Mouse (Mus musculus) c-Kit-positive CD71-positive TER-119-negative erythroid progenitor cells, embryonic 14.5 days (primary cell): ENCODE measurements around the gene Kcnk4.
"Not testable (repeated sequence)": the region's sequence is repeated elsewhere in the genome, so short reads cannot be mapped to it uniquely, and the experiment has no call there.

ENCODE experiments used
- DNase-seq: peaks from one replicate; pipeline ENCODE4 v3.0.0-alpha.2; 2013; ENCODE audit warnings: low read depth

Gene Kcnk4

DNA sequence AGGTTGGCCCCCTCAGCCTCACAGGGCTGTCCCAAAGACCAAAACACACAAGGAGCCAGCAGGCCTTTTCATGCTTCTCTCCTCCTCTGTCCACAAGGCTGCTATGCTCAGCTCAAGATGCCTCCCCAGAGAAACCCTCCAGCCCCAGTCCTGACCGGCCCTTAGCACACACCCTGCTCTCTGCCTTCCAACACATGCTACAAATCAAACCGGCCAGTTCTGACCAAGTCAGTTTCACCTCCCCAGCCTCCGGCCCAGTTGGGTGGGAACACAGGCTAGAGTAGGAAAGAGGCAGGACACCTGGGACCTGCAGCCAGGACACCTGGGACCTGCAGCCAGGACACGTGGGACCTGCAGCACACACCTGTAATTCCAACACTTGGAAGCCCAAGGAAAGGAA, 17.8 kb downstream of the Kcnk4 start:
- no peak for DNase-seq

GRCm38 (mm10) chr19:6915276-6915675, 19.0 kb downstream of the Kcnk4 start:
- DNase-seq: no peak

DNA sequence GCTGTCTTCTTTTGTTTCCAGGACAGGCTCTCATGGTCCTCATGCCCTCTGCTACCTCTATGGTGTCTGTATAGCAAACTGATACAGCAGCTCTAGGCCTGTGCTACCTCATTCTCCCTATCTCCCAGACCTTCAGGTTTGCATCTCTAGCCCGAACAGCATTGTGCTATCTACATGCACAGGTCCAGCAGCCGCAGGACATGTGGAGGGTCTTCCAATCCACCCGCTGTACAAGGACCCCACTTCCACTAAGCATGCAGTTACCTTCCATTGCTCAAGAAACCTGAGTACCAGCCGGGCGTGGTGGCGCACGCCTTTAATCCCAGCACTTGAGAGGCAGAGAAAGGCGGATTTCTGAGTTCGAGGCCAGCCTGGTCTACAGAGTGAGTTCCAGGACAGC, 19.8 kb downstream of the Kcnk4 start:
- DNase-seq: no peak

DNA sequence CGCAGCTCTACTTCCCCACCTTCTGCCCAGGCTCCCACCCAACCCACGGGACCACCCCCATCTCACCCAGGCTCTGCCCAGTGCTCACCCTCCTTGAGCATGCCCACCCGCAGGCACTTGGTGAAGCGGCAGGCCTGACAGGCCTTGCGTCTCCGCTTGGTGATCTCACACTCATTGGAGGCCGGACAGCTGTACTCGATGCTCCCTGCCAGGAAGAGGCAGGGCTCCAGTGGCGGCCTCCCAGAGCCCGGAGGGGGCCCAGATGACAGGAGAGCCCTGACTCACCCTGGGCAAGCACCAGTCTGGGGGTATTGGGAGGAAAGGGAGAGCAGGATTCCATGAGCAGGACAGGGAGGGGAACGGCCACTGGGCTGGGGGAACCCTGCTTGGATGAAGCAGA, 20.3 kb downstream of the Kcnk4 start:
- no peak for DNase-seq

GRCm38 (mm10) chr19:6913036-6913435, 21.3 kb downstream of the Kcnk4 start:
- DNase-seq: no peak

DNA sequence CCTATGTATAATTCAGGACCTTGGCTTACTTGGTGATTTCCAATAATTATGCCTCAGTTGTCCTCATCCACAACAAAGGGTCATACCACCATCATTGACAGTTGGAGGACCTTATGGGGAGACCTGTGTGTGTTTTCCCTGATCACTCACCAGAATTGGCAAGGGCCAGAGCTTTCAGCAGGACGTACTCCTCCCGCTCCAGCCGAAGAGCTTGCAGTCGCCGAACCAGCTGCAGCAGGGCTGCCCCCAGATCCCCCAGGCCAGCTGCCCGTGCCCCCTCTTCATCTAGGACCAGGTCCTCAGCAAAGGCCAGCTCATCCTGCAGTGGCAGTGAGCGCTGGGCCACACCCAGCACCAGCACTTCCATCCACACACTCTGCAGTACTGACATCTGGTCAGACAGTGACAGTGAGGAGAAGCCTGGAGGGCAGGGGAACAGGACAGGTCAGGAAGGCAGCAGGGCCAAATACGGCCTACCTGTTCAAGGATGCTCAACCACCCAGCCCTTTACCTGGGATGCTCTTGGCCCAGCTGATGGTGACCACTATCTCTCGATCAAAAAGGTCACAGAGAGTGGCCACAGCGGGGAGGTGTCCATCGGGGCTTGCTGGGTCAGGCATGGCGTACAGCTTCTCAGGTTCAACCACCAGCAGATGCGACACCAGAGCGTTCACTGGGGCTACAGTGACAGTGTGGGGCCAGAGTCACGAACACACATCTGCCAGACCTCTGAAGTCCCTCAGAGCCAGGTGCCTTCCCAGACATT, 21.9 kb downstream of the Kcnk4 start:
- DNase-seq: no peak

- no peak for DNase-seq
Observed at GRCm38 (mm10) chr19:6911101-6912074, 22.9 kb downstream of the Kcnk4 start.

DNA sequence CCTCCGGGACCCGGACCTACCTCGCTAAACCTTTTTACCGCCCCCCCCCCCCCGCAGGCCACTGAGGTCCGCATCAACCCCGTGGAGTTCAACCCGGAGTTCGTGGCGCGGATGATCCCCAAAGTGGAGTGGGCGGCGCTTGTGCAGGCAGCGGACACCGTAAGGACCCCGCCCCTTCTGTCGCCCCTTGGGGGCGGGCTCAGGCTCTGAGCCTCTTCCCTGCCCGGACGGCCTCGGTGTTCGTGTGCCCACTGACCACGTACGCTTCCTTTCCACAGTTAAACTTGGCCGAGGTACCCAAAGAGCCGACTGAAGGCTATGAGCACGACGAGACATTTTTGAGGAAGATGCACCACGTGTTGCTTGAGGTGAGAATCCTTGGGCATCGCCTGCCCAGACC, 24.0 kb downstream of the Kcnk4 start:
- not testable (repeated sequence) for DNase-seq

DNA sequence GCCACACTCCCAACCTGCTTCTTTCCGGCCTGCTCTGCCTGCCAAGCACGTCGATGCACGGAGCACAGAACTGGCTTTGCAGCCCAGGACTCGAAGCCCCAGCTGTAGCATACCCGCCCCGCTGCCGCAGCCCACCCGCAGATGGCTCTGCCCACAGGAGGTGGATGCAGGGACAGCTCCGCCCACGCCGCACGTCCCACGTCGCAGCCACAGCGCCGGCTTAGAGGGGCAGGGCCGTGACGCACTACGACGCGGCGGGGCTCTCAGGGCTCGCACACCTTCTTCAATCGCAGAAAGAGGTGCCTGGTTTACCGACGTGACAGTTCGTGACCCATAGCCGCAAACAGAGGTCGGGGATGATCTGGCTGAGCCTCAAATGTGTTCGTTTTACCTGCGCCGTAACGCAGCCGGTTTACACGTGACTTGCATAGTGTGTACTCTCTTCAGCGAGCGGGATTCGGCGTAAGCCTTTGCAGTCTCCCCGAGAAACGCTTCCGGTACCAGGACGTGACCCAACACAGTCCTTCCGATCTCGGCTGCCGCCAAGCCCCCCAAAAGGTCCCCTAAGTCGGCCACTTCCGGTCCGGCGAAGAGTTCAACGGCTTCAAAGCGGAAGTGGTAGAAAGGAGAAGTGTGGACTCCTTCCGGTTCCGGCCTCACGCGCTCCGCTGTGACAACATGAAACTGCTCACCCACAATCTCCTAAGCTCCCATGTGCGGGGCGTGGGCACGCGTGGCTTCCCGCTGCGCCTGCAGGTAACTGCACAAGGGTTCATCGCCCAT, 24.6 kb downstream of the Kcnk4 start, which contains the start of the genes Trmt112 and Prdx5:
Trmt112 (plus strand) TSS at position 192 of the 783 bp plus-strand sequence.
Prdx5 (minus strand) TSS at position 600 of the 783 bp plus-strand sequence.
- peak; percentile 87 for DNase-seq

- DNase-seq: no peak
Observed at GRCm38 (mm10) chr19:6909021-6909420, 25.3 kb downstream of the Kcnk4 start.

GRCm38 (mm10) chr19:6907811-6908540, 26.3 kb downstream of the Kcnk4 start:
- DNase-seq: no peak

GRCm38 (mm10) chr19:6907094-6907493, 27.2 kb downstream of the Kcnk4 start:
- no peak for DNase-seq

DNA sequence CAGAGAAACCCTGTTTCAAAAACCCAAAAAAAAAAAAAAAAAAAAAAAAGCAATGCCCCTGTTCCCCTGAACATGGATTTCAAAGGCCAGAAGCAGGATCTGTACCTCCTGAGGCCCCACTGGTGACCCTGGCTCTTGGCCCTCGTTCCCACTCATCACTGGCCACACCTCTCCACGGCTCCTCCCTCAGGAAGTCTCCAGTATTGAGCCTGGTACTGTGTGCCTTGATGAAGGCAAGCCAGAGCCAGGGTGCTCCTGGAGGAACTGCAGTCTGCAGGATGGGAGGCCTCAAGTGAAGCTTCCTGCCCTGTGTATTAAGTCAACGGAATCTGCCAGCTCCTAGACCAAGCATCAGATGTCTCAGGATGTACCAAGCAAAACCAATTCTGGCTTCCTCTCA, 28.1 kb downstream of the Kcnk4 start:
- DNase-seq: no peak

DNA sequence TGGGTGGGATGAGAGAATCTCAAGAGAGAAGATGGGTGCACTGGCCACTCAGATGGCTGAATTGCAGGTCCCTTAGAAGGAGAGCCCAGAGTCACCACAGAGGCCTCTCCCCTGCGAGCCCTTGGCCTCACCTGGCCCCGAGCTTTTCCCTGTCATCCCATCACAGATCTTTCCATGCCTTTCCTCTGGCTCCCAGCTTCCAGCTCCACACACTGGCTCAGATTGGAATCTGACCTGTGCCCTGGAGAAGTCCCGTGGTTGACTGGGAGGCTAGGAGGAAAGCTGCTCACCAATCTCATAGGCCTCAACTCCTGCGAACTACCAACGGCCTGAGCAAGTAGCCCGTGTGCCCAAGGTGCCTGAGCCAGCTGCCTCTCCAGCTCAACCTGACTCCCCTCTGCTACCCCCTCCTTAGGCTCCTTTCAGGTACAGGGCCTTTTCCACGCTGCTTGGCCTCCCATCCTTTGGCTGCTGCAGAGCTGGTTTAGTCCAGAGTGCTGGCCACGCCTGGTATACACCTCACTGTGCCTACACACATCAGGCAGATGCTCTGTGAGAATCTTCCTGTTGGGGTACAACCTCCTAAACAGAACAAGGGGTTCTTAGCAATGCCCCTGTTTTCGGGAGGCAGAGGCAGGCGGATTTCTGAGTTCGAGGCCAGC, 28.7 kb downstream of the Kcnk4 start:
- DNase-seq: no peak

- no peak for DNase-seq
Observed at GRCm38 (mm10) chr19:6904846-6905245, 29.5 kb downstream of the Kcnk4 start.

DNA sequence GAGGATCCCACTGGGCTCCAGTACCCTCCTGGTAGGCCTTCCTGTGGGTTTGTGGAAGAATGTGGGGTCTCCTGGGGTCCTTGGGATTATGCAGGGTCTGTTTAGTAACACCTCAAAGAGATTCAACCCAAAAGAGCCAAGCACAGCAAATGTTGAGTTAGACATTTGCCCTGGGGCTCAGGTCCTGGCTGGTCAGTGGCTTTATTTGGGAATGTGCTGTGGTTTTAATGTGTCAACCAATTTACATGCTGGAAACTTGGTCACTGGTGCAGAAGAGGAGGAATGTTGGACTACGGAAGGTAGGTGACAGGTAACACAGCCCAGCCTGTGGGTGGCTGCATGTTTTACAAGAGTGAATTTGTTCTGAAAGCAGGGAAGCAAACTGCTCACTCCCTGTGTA, 31.3 kb downstream of the Kcnk4 start:
- DNase-seq: no peak

- DNase-seq: no peak
Observed at GRCm38 (mm10) chr19:6899641-6900040, 34.7 kb downstream of the Kcnk4 start.

- not testable (repeated sequence) for DNase-seq
Observed at GRCm38 (mm10) chr19:6895608-6896305, 38.6 kb downstream of the Kcnk4 start.

GRCm38 (mm10) chr19:6893731-6894451, 40.4 kb downstream of the Kcnk4 start:
- DNase-seq: no peak
